Mouse (Mus musculus) spleen, adult 2 months (tissue): ENCODE data around the gene P2ry12. TPM values are rescaled to one million over a fixed set of nuclear protein-coding genes. Genes with fewer than 3 reads are reported as not detected.

Source experiments
- DNase-seq, 2 experiments: peaks; one replicate each; pipeline versions ENCODE4 v3.0.0 to v3.0.0-alpha.2; 2012 to 2021; ENCODE audit warnings: low spot score in 2 of 2, low read depth in 1 of 2
- H3K27ac ChIP-seq: fragments of 200-500 bp; 2 replicates; pipeline ENCODE4 v1.5.1; 2012; ENCODE audit warnings: low read length, inconsistent platforms; ENCODE audit not compliant: insufficient read depth
- H3K27me3 ChIP-seq: fragments of 200-500 bp; 2 replicates; pipeline ENCODE4 v1.6.1; 2012; ENCODE audit warnings: mild to moderate bottlenecking, moderate library complexity, low read length, inconsistent platforms; ENCODE audit not compliant: control insufficient read depth, insufficient read depth
- H3K36me3 ChIP-seq: fragments of 200-500 bp; 2 replicates; pipeline ENCODE4 v1.6.1; 2012; ENCODE audit warnings: mild to moderate bottlenecking, low read length, inconsistent platforms; ENCODE audit not compliant: control insufficient read depth, insufficient read depth
- H3K4me1 ChIP-seq: fragments of 200-500 bp; 2 replicates; pipeline ENCODE4 v1.6.1; 2011; ENCODE audit warnings: inconsistent platforms; ENCODE audit not compliant: control insufficient read depth, insufficient read depth, insufficient read length
- H3K4me3 ChIP-seq: fragments of 200-500 bp; 2 replicates; pipeline ENCODE4 v1.5.1; 2011; ENCODE audit warnings: mild to moderate bottlenecking, inconsistent platforms; ENCODE audit not compliant: insufficient read depth, insufficient read length; ENCODE audit errors: extremely low read depth
- CTCF ChIP-seq: fragments of 200-500 bp; IDR thresholded peaks from 2 replicates; pipeline ENCODE4 v1.5.1; 2011; ENCODE audit warnings: mild to moderate bottlenecking, inconsistent platforms; ENCODE audit not compliant: insufficient read depth, insufficient read length, insufficient replicate concordance; ENCODE audit errors: extremely low read depth
- POLR2A ChIP-seq: fragments of 200-500 bp; IDR thresholded peaks from 2 replicates; pipeline ENCODE4 v1.6.1; 2011; ENCODE audit warnings: low read depth, low read length, inconsistent platforms
- WGBS: fragments of 180-500 bp; shearing (Covaris S2); methylation state at CpG from one replicate; pipeline ENCODE4 v1.1.7; 2018; 5-methylcytosine and 5-hydroxymethylcytosine counted together
- polyA plus RNA-seq: library from polyadenylated mRNA; depleted of rRNA; stranded (reverse); fragments of >200 nt; gene quantifications from 2 replicates; pipeline ENCODE4 v1.2.3, GENCODE M21; 2012

P2ry12 gene
- polyA plus RNA-seq, 1 experiment, result 18.6 TPM

- Histone ChIP-seq H3K27me3 (no peaks in the 10 kb centered on the region), H3K27ac (no peak overlapping the region), H3K4me1 (no peaks in the 10 kb centered on the region), H3K4me3 (no peak overlapping the region), H3K36me3 (no peaks in the 10 kb centered on the region)
- WGBS, result 89% methylated on average over 4 of the region's 4 CpGs
- DNase-seq, result no peak
- TF ChIP-seq POLR2A, result no peak
- no peak for TF ChIP-seq CTCF
Measured at GRCm38 (mm10) chr3:59187336-59187735, 75.3 kb downstream of the P2ry12 start.

GRCm38 (mm10) chr3:59185662-59186061 is 77.0 kb downstream of the P2ry12 start:
- no peak for DNase-seq
- H3K4me1 ChIP-seq, result no peaks in the 10 kb centered on the region
- no peak overlapping the region for H3K4me3 ChIP-seq
- no peaks in the 10 kb centered on the region for H3K27me3 ChIP-seq
- no peak overlapping the region for H3K27ac ChIP-seq
- 81% methylated on average over 4 of the region's 4 CpGs for WGBS
- no peaks in the 10 kb centered on the region for H3K36me3 ChIP-seq
- no peak for TF ChIP-seq CTCF
- TF ChIP-seq POLR2A, result no peak

- H3K27ac ChIP-seq, result no peak overlapping the region
- H3K4me1 ChIP-seq, result no peaks in the 10 kb centered on the region
- DNase-seq, result no peak
- no peak for TF ChIP-seq CTCF
- no peak for TF ChIP-seq POLR2A
- H3K27me3 ChIP-seq, result no peaks in the 10 kb centered on the region
- H3K36me3 ChIP-seq, result no peaks in the 10 kb centered on the region
- H3K4me3 ChIP-seq, result no peak overlapping the region
Measured at GRCm38 (mm10) chr3:59182129-59182528, 80.5 kb downstream of the P2ry12 start.

GRCm38 (mm10) chr3:59181134-59181533 is 81.5 kb downstream of the P2ry12 start:
- DNase-seq, result no peak
- Histone ChIP-seq H3K27me3 (no peaks in the 10 kb centered on the region), H3K4me1 (no peaks in the 10 kb centered on the region), H3K4me3 (no peak overlapping the region), H3K27ac (no peak overlapping the region), H3K36me3 (no peaks in the 10 kb centered on the region)
- TF ChIP-seq CTCF (no peak), POLR2A (no peak)
- WGBS, result 86% methylated on average over 5 of the region's 5 CpGs

GRCm38 (mm10) chr3:59176871-59177270 is 85.8 kb downstream of the P2ry12 start:
- no peaks in the 10 kb centered on the region; the same call in 1 of the 2 replicates for H3K4me1 ChIP-seq
- no peak for DNase-seq
- TF ChIP-seq POLR2A (no peak), CTCF (no peak)
- H3K27me3 ChIP-seq, result no peaks in the 10 kb centered on the region
- 79% methylated on average over 5 of the region's 5 CpGs for WGBS
- no peak overlapping the region for H3K27ac ChIP-seq
- no peaks in the 10 kb centered on the region for H3K36me3 ChIP-seq
- no peak overlapping the region for H3K4me3 ChIP-seq

GRCm38 (mm10) chr3:59175234-59175633 is 87.4 kb downstream of the P2ry12 start:
- Histone ChIP-seq H3K27me3 (no peaks in the 10 kb centered on the region), H3K36me3 (no peaks in the 10 kb centered on the region), H3K4me1 (no peaks in the 10 kb centered on the region; the same call in 1 of the 2 replicates), H3K27ac (no peak overlapping the region), H3K4me3 (no peak overlapping the region)
- DNase-seq, result peak; percentile 35 to 54
- 11% methylated on average over 5 of the region's 5 CpGs for WGBS
- peak; percentile 72; the same call in 1 of the 2 replicates for TF ChIP-seq CTCF
- no peak for TF ChIP-seq POLR2A

- peak in 1 of 2 experiments; percentile 39 for DNase-seq
- 28% methylated on average over 6 of the region's 6 CpGs for WGBS
- H3K4me1 ChIP-seq, result no peaks in the 10 kb centered on the region; the same call in 1 of the 2 replicates
- H3K27ac ChIP-seq, result no peak overlapping the region
- no peak overlapping the region for H3K4me3 ChIP-seq
- TF ChIP-seq CTCF (no peak), POLR2A (no peak)
- H3K36me3 ChIP-seq, result no peaks in the 10 kb centered on the region
- no peaks in the 10 kb centered on the region for H3K27me3 ChIP-seq
Measured at GRCm38 (mm10) chr3:59174426-59175154, 88.1 kb downstream of the P2ry12 start.
